Mouse (Mus musculus) 3T3-L1 (cell line): ENCODE results near the gene Nlrp4e.
"Not testable (repeated sequence)": the region's sequence is repeated elsewhere in the genome, so short reads cannot be mapped to it uniquely, and the experiment has no call there.

Experiments
- DNase-seq: peaks from one replicate; pipeline ENCODE4 v3.0.0-alpha.2; 2015; ENCODE audit warnings: low read depth, low spot score

Gene Nlrp4e

DNA sequence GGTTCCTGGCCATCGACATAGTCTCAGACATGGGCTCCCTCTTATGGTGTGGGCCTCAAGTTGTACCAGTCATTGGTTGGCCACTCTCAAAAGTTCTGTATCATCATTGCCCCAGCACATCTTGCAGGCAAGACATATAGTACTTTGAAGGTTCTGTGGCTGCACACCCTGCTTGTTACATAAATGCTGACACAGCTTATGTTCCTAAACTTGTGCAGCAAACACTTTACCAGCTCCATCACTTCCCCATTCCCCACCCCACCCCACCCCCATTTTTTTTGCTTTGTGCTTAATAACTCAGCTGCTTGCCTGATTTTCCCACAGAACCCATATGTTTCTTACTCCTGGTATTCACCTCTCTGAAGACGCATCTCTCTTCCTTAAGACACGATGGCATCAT lies at the start of gene Nlrp4e:
Gene Nlrp4e, plus strand, starts transcription at position 301 of the 400 bp plus-strand sequence.
- not testable (repeated sequence) for DNase-seq

- DNase-seq: not testable (repeated sequence)
Observed at GRCm38 (mm10) chr7:23251582-23251981, 49.4 kb upstream of the Nlrp4e start, which contains the start of gene Vmn1r166. Gene Vmn1r166 (minus strand): TSS chr7:23251682.

- DNase-seq: not testable (repeated sequence)
Observed at GRCm38 (mm10) chr7:23278800-23279199, 22.2 kb upstream of the Nlrp4e start, which contains the start of gene Gm6902. Gene Gm6902 (minus strand): TSS chr7:23278900.

DNA sequence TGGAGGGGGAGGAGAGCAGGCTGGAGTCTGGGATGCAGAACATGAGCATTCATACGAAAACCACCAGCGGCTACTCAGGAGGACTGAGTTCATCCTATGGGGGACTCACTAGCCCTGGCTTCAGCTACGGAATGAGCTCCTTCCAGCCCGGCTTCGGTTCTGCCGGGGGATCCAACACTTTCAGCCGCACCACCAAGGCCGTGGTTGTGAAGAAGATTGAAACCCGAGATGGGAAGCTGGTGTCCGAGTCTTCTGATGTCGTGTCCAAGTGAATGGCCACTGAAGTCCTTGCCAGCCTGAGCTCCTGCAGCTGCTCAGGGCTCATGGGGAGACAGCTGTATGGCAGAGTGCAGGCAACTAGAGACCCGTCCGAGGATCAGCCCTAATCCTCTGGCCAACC lies 57.3 kb downstream of the Nlrp4e start:
- DNase-seq: not testable (repeated sequence)

GRCm38 (mm10) chr7:23385589-23385988 lies 84.6 kb downstream of the Nlrp4e start, which contains the start of gene Nlrp5:
Gene Nlrp5 (plus strand): TSS chr7:23385889.
- DNase-seq: no peak
